Mouse (Mus musculus) cerebellum, adult 9-11 months (tissue): ENCODE data around the gene Snai1.

ENCODE experiments used
- DNase-seq: peaks from one replicate; pipeline ENCODE4 v3.0.0; 2022

The Snai1 gene

DNA sequence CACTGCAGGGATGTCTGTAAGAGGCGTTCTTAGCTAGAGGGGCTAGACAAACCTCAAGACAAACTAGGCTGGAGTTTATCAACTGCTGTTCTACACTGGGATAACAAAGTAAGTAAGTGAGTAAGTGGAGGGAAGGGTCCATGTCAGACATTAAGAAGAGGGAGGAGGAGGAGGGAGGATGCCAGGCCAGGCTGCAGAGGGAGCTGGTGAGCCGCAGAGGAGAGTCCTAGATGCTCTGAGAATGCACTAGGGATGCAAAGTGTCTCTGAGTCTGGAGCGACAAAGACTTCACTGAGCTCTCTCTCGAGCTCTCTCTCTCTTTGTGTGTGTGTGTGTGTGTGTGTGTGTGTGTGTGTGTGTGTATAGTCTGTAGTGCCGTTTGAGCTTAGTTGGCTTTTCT is 9.7 kb upstream of the Snai1 start:
- DNase-seq, result no peak

DNA sequence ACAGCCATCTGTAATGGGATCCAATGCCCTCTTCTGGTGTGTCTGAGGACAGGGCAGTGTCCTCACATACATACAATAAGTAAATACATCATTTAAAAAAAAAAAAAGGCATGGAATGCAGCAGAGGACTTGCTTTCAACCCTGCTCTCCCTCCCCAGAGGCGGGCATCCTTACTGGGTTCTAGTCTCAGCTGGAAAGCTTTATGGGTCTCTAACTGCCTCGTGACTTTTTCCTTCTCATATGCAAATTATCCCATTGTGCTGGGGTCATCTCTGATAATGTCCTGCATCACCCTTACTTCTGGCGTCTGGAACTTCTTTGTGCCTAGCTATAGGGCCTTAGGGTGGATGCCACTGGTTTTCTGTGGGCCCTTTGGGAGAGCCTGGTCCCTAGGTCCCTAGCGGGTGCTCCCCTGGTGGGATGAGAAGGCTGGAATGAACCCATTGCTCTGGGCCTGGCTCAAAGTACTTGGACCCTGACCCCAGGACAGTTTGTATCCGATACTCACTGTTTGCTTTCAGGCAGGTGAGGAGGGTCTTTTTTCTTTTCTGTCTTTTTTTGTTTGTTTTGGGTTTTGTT is 8.0 kb upstream of the Snai1 start:
- no peak for DNase-seq

DNA sequence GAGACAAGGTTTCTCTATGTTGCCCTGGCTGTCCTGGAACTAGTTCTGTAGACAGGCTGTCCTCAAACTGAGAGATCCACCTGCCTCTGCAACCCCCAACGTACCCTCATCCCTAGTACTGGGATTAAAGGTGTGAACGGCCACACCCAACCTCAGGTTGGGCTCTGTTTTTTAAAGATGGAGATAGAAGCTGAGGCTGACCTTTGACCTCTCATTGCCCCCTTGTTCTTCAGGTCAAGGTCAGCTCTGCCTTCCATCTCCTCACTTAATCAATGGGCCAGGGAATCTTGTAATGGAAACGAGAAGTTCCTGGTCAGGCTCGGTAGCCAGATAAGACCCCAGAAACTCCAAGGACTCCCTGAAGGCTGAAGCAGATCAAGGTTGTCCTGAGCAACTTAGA is 7.5 kb upstream of the Snai1 start:
- no peak for DNase-seq

DNA sequence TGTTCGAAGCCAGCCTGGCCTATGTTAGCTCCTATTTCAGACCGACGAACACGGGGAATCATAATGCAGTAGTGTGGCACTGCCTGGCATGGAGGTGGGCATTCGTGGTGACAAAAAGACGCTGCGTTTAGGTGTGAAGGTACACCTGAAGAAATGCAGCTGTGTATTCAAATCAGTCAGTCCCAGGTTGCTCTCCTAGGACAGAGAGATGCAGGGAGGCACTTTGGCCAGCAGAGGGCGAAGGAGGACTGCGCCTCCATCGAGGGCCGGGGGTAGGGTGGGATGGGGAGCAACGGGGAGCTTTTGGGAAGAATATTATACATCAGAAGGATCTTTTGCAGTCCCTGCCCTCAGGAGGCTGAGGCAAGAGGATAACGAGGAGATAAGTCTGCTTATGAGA is 5.9 kb upstream of the Snai1 start:
- no peak for DNase-seq

DNA sequence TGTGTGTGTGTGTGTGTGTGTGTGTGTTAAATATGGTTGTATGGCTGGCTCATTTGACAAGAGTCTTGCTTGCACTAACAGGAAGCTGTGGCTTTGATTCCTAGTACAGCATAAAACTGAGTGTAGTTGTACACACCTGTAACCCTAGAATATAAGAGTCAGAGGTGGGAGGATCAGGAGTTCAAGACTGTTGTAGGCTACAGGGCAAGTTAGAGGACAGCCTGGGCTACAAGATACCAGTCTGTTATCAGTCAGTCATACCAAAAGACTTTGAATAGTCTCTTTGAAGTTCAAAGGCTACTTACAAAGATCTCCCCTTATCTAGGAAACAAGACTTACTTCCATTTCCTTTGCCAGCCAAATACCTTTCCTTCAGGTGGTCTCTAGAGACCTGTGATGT is 4.1 kb upstream of the Snai1 start:
- no peak for DNase-seq

DNA sequence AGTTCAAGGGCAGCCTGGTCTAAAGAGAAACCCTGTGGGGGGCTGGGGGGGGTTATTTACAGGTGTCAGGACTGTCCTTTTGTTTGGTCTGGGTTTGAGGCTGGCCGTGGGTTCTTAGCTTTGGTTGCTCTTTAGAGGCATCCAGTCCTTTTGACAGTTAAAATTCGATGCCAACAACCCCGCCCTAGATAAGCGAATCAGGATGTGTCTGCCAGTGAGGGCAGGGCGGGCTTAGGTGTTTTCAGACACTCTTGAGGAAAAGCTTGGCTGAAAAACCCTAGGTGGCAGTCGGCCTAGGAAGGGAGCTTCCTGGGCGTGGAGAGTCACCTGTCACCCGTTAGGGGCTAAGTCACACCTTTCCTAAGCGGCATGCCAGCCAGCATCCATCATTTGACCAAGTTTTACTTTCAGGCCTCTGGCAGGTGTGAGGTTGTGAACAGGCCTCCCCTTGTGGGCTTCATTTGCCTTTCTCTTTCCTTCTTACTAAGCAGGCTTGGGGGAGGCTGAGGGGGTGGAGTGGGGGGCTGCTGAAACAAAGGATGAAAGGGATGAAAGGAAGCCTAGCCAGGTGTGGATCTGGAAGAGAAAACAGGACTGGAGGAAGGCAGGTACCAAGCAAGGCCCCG is 1.6 kb upstream of the Snai1 start:
- DNase-seq, result no peak

DNA sequence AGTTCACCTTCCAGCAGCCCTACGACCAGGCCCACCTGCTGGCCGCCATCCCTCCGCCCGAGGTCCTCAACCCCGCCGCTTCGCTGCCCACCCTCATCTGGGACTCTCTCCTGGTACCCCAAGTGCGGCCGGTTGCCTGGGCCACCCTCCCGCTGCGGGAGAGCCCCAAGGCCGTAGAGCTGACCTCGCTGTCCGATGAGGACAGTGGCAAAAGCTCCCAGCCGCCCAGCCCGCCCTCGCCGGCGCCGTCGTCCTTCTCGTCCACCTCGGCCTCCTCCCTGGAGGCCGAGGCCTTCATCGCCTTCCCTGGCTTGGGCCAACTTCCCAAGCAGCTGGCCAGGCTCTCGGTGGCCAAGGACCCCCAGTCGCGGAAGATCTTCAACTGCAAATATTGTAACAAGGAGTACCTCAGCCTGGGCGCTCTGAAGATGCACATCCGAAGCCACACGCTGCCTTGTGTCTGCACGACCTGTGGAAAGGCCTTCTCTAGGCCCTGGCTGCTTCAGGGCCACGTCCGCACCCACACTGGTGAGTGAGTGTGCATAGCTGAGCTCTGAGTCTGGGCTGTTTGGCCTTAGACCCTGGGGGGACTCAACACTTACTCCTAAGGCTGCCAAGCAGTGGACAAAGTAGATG is 794 bp downstream of the Snai1 start:
- DNase-seq, result peak; percentile 30

DNA sequence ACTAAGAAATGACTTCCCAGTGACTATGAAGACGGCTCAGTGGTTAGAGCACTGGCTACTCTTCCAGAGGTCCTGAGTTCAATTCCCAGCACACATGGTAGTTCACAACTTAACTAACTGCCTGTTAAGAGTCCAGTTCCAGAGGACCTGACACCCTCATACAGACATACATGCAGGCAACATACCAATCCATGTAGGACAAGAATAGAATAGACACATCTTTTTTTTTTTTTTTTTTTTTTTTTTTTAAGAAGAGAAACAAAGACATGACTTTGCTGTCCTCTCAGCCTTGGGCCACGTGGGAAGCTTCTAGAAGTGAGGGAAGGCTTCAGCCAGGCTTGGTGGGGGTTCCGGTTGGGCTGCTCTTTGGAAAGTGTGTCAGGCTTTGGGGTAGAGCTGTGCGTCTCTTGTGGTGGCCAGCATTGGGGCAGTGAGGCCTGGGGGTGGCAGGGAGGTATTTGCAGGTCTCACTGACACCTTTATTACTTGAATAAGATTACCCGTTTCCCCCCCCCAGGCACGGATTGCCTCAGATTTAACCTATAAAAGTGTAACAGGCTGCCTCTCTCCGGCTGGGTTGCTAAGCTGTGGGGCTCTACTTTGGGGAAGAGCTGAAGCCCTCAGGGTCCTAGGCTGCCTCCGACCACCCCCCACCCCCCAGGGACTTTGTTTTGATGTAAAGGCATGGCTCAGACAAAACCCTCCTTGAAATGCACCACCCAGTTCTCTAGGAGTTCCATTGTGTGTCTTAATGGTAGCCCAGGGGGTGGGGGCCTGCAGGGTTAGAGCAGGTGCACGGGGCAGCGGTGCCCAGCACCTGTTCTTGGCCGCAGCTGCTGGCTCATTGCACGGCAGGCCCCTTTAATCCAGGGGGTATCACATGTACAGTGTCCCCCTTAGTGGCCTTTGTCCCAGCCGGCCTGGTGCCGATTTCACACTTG is 1.8 kb downstream of the Snai1 start:
- DNase-seq, result no peak

DNA sequence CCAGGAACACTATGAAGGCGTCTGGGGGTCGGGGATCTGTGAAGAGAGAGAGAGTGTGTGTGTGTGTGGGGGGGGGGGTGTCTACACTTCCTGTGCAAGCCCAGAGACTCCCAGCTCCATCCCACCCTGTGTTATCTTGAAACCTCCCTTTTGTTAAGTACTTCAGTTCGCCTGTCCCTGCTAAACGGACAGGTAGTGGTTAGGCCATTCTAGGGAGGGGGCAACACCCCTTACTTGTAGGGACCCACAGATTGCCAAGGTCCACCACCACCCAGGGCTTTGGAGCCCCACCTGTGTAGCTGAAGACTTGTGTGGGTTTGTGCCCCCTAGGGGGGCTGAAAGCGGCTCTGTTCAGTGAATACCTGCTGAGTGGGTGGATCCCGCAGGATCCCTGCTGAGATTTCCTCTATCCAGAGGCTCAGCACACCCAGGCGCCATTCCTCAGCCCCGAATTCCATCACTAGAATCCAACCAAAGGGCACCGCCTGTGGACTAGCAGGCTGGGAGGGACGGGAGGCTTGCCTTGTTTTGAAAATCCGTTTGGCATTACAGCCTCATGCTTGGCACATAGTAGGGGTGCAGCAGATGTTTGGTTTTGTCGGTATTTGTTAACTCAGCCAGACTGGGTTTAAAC is 2.6 kb downstream of the Snai1 start:
- DNase-seq, result no peak

DNA sequence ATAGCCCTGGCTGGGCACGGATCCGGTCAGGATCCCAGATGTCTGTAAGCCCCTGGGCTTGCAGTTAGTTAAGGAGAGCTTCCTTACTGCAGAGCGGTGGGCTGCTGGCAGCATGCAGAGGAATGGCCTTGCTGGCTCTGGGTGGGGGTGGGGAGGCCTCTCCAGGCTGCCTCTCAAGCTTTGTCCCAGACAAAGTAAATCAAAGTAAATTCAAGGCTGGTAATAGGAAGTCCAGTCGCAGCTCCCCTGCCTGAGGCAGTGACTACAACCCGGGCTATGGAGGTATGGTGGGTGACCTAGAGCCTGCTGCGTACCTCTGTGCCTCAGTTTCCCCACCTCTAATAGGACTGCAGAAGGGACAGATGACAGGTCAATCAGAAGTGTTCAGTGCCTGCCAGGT is 3.3 kb downstream of the Snai1 start:
- DNase-seq, result no peak

DNA sequence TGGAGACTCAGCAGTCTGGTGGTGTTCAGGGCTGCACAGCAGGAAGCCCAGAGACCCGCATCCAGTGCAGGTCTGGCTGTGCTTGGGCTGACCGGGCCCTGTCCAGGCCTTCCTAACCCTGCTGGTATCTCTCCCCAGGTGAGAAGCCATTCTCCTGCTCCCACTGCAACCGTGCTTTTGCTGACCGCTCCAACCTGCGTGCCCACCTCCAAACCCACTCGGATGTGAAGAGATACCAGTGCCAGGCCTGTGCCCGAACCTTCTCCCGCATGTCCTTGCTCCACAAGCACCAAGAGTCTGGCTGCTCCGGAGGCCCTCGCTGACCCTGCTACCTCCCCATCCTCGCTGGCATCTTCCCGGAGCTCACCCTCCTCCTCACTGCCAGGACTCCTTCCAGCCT is 3.8 kb downstream of the Snai1 start:
- no peak for DNase-seq

DNA sequence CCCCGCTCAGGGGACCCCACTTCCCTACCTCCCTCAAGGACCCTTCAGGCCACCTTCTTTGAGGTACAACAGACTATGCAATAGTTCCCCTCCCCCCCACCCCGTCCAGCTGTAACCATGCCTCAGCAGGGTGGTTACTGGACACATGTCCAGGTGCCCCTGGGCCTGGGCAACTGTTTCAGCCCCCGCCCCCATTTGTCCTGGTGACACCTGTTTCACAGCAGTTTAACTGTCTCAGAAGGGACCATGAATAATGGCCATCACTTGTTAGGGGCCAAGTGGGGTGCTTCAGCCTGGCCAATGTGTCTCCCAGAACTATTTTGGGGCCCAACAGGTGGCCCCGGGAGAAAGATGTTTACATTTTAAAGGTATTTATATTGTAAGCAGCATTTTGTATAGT is 4.4 kb downstream of the Snai1 start:
- no peak for DNase-seq

DNA sequence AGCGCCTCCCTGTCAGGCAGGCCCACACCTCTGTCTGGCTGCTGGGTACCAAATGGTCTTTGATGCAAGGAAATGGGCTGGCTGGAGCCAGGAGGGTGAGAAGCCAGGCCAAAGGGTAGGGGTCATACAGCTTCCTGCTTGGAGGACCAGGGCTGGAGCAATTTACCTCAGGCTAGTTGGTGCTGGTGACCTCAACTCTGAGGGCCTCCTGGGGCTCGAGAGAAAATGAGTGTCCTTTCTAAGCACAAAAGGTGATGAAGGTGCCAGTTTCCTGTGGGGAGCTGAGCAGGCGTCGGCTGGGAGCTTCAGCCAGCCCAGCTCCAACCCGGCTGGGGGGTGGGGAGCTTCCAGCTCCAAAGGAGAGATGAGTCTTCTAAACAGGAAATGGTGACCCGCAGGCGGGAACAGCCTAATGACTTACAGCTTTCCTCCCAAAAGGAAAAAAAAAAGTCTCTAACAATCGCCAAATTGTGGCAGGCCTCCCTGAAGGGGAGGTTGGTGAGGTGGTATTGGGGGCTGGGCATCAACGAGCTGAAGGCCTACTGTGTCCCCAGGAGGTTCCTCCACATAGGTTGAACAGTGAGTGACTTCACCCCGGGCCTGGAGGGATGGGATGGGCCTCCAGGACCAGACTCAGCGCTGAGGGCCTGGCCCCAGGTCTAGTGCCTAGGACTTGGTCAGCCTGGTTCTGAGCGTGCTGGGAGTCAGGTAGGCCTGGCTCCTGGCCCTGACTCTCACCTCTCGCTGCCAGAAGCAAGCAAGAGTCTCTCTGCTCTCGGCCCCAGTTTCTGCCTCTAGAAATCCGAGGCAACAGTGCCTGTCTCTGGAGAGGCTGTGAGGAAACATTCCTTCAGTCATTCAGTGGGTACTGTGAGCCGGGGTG is 5.4 kb downstream of the Snai1 start:
- no peak for DNase-seq

DNA sequence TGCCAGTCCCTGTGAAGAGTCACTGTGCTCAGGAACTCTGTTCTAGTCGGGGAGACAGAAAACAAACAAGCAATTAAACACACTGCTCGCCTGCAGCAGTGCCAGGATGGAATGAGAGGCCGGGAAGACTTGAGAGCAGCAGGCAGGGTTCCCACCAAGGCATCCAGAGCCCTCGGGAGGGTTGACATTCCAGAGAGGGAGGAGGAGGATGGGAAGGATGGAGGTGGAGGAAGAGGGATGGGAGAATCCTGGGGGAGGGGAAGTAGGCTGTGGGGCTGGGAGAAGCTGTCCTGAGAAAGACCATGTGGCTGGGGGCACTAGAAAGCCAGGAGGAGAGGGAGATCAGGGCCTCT is 6.0 kb downstream of the Snai1 start:
- no peak for DNase-seq

DNA sequence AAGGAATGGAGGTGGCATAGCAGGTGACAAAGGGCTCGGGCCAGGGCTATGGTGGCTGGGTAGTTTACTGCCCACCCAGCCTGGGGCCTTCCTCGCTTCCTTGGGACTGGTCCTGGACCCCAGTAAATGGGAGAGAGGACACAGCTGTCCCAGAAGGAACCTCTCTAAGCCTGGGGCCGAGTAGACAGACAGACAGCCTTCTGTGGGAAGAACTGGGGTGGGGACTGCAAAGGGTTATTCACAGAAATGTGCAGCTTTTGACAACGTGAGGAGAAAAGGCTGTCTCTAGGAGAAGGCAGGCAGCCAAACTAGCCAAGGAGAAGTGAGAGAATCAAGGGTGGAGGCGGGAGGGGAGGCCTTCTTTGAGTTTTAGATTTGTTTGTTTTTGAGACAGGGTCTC is 6.5 kb downstream of the Snai1 start:
- DNase-seq, result no peak

DNA sequence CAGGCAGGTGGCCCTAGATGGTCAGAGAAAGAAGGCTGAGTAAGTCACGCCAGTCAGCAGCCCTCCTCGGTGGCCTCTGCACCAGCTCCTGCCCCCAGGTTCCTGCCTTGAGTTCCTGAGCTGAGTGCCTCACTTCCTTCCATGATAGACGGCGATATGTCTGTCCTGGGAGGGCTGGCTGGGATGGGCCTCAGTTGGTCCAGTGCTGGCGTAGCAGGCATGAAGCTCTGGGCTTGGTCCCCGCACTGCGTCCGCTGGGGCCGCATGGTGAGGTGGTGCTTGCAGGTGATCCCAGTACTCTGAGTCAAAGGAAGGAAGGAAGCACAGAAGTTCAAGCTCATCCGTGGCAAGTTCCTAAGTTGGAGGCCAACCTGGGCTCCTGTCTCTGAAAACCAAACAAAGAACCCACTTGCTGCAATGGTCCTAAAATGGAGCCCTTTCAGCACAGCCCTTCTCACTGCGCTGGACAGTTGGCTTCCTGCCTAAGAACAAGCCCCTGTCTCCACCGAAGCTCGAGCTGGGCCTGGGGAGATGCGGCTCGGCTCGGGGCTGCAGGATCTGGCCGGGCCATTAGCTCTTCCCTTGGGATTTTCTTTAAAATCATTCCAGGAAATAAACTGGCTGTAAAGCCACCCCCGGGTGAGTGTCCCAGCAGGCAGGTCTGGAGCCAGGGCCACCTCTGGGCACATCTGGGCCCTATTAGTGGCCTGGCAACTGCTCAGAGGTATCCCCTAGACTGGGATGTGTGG is 8.6 kb downstream of the Snai1 start:
- DNase-seq, result no peak

DNA sequence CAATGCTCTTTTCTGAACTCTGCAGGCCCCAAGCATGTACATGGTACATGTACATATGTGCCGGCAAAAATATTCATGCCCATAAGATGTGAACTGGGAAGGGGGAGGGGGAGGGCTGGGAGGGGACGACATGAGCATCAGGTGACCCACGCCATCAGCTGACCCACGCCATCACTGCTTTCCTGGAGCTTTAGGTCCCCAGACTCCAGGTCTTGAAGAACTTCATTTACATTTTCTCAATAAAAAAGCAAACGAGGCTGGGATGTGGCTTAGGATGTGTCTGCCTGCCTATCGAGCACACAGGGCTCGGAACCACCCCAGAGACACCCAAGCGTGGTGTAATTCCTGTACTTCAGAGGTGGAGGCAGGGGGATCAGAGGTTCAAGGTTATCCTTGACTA is 9.4 kb downstream of the Snai1 start:
- no peak for DNase-seq

DNA sequence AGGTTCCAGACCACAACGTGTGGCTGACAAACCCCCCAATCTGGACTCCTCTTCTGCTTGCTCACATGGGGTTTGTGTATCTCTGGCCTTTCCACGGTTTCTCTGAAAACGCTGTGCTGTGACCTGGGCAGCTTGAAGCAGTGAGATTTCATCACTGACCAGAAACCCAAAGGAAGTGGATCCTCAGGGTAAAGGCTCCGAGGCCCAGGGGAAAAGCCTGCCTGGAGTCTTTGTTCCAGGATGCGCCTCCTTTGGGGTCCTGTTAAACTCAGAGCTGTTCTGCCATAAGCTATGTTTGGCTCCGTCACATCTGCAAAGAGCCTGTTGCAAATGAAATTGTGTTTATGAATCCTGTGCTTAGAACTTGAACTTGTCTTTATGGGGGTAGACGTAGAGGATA is 11.0 kb downstream of the Snai1 start:
- DNase-seq, result no peak

DNA sequence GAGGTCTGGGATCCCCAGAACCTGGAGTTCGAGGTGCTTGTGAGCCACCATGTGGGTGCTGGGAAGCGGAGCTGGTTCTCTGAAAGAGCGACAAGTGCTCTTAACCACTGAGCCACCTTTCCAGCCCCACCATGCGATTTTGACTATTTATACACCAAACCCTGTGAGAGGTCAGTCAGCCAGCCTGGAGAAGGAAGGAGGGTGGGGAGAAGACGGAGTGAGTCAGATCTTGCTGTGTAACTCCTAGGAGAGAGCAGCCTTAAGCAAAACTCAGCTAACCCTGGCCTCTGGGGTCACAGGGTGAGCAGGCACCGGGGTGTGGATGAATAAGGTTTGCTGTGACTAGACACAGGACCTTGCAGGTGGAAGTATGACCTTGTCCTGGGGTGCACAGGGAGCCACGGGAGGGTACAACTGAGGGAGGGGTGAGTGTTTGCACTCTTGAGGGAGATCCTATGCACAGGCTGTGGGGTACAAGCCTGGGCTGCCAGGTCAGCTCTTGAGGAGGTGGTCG is 12.4 kb downstream of the Snai1 start:
- DNase-seq, result no peak

DNA sequence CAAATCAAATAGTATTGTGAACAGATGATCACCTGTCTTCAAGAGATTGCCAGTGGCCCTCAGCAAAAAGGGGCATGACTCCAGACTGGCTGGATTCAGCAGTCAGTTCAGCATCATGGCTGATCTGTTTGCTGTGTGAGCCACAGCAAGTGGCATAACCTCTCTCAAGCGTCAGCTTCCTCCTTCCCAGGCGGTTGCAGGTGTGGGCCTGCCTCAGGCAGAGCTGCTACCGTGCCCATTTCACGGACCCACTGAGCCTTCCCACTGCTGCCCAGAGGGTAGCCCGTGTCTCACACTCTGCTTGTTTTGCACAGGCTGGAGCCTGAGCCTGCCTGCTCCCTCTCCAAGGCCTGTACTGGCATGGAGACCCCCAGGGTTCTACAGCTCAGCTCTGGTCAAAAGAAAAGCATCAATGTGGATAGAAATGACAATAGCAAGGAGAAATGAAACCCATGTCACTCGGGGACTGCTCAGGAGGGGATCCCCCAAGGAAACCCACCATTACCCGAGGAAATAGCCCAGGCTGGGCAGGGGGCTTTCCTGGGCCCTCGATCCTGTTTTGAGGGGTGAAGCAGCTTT is 13.4 kb downstream of the Snai1 start:
- DNase-seq, result no peak

DNA sequence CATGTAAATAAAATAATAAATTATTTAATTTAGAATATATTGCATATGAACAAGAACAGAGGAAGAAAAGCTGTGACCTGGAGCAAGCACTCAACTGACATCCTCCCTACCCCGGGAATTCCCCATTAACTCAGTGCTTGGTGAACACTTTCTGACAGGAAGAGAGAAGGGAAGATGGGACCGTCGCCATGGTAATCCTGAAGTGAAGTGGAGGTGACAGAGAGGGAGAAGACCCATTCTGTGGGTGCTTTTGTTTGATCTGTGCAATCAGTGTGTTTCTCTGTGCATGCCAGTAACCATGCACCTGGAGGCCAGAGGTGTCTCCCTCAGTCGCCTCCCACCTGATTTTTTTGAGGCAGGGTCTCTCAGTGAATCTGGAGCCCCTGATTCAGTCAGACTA is 14.3 kb downstream of the Snai1 start:
- DNase-seq, result no peak
